Comparison of ENCODE assay signal across 8 mouse cellular contexts in genomic region chr15:6883816-6884215, GRCm38 (mm10). TPM values are rescaled to one million over a fixed set of nuclear protein-coding genes. Genes with fewer than 3 reads are reported as not detected.
DNase-seq lines count a peak whose midpoint lies in the region; ATAC-seq and TF ChIP-seq lines count a peak whose summit lies in the region.

No protein-coding gene starts in this region.

- no peaks in the 10 kb centered on the region for H3K36me3 ChIP-seq in lung, embryonic 14.5 days (ENCODE audit: insufficient read depth)

- no peak overlapping the region for H3K27ac ChIP-seq in lung, embryonic 14.5 days (ENCODE audit: low read depth)

- peak; percentile 75 for DNase-seq in gastrocnemius, adult 18-20 months (ENCODE audit: low spot score)
- DNase-seq in gastrocnemius, postnatal 25 days = no peak
- DNase-seq in urinary bladder, postnatal 25 days (ENCODE audit: low spot score) = peak; percentile 74
- no peak for DNase-seq in urinary bladder, postnatal 10 days (ENCODE audit: low spot score)
- DNase-seq in cerebellum, postnatal 36 days = peak; percentile 45 to 54
- peak; percentile 66 for DNase-seq in kidney, postnatal 14 days
- DNase-seq in lung, embryonic 14.5 days = peak; percentile 72
- peak; percentile 12 for DNase-seq in telencephalon, adult 2 months (ENCODE audit: low read depth, low spot score)

- TF ChIP-seq CTCF in lung, embryonic 14.5 days (IDR thresholded peaks at IDR 0.05; ENCODE audit: low read depth) = peak; percentile 69

- H3K4me2 ChIP-seq in lung, embryonic 14.5 days = no peak overlapping the region

- WGBS in lung, embryonic 14.5 days = 62% methylated on average over 5 of the region's 5 CpGs

- no peak for ATAC-seq in lung, embryonic 14.5 days (ENCODE audit: insufficient read depth)

- H3K27me3 ChIP-seq in lung, embryonic 14.5 days (ENCODE audit: insufficient read depth, low read length) = no peaks in the 10 kb centered on the region

- 0 out of 2 replicates have a peak, but pooled peaks cover 5% of the 10 kb centered on the region for H3K4me1 ChIP-seq in lung, embryonic 14.5 days (ENCODE audit: insufficient read depth)

- no peaks in the 10 kb centered on the region for H3K9me3 ChIP-seq in lung, embryonic 14.5 days (ENCODE audit: low read depth, low read length)

- no peak overlapping the region for H3K9ac ChIP-seq in lung, embryonic 14.5 days

- H3K4me3 ChIP-seq in lung, embryonic 14.5 days (ENCODE audit: low read depth, low read length) = no peak overlapping the region

RNA-seq across cellular contexts. Expression of gene Osmr, which starts 9.0 kb away (rescaled TPM):
- total RNA-seq in gastrocnemius, adult 18-20 months (2021) = 1 to 10 TPM; 3.7 to 6.0 TPM
- 1 to 10 TPM; 3.7 to 5.4 TPM for total RNA-seq in gastrocnemius, postnatal 25 days (2021)
- polyA plus RNA-seq in lung, embryonic 14.5 days (2014; fragmentation: Nextera tagmentation; extraction: Ambion mirVana) = 0.50 and 0.74 TPM in 2 replicates

Comparison
In these comparisons a context has a peak if more than half of its experiments do, and no peak if none do; other contexts are left out.
1. DNase-seq: peak in gastrocnemius, adult 18-20 months (single experiment), urinary bladder, postnatal 25 days (single experiment), cerebellum, postnatal 36 days (2 of 2), kidney, postnatal 14 days (single experiment), lung, embryonic 14.5 days (single experiment) and telencephalon, adult 2 months (single experiment); none in gastrocnemius, postnatal 25 days (single experiment) and urinary bladder, postnatal 10 days (single experiment).